Mouse (Mus musculus) lung, adult 2 months (tissue): Measurements from ENCODE around the gene Slc37a4. TPM values are rescaled to one million over a fixed set of nuclear protein-coding genes. Genes with fewer than 3 reads are reported as not detected.
"Not testable (repeated sequence)": the region's sequence is repeated elsewhere in the genome, so short reads cannot be mapped to it uniquely, and the experiment has no call there.

Experiments used
- DNase-seq: peaks from one replicate; pipeline ENCODE4 v3.0.0; 2022
- H3K4me1 ChIP-seq: fragments of 200-500 bp; 2 replicates; pipeline ENCODE4 v1.6.1; 2011; ENCODE audit warnings: low read length; ENCODE audit not compliant: control insufficient read depth, insufficient read depth
- H3K4me3 ChIP-seq: fragments of 200-500 bp; replicated peaks from 2 replicates; pipeline ENCODE3; 2011; ENCODE audit warnings: low read depth, mild to moderate bottlenecking, control low read depth, low read length; ENCODE audit errors: extremely low read depth
- CTCF ChIP-seq: fragments of 200-500 bp; IDR thresholded peaks from 2 replicates; pipeline ENCODE4 v1.5.1; 2011; ENCODE audit warnings: mild to moderate bottlenecking, low read length, control low read depth; ENCODE audit not compliant: insufficient read depth
- POLR2A ChIP-seq: fragments of 200-500 bp; IDR thresholded peaks from 2 replicates; pipeline ENCODE4 v1.6.1; 2011; ENCODE audit warnings: low read depth, mild to moderate bottlenecking, control low read depth, low read length, borderline replicate concordance; ENCODE audit errors: extremely low read depth
- whole genome bisulfite sequencing: fragments of 180-500 bp; shearing (Covaris S2); methylation state at CpG from one replicate; pipeline ENCODE4 v1.1.7; 2018; 5-methylcytosine and 5-hydroxymethylcytosine counted together
- polyA plus RNA-seq: library from polyadenylated mRNA; depleted of rRNA; stranded (reverse); fragments of >200 nt; gene quantifications from 2 replicates; pipeline ENCODE4 v1.2.3, GENCODE M21; 2012; rRNA removed

Slc37a4 gene
- polyA plus RNA-seq, 1 experiment = 29.8 TPM

- Histone ChIP-seq H3K4me1 (no peaks in the 10 kb centered on the region), H3K4me3 (no peak overlapping the region)
- 72% methylated on average over 4 of the region's 4 CpGs for WGBS
- DNase-seq = no peak
- TF ChIP-seq POLR2A (no peak), CTCF (no peak)
These were observed 26.9 kb downstream of the Slc37a4 start for GRCm38 (mm10) chr9:44423576-44423975.

- H3K4me1 ChIP-seq = no peaks in the 10 kb centered on the region
- TF ChIP-seq CTCF (no peak), POLR2A (no peak)
- H3K4me3 ChIP-seq = no peak overlapping the region
- WGBS = 44% methylated on average over 5 of the region's 5 CpGs
- no peak for DNase-seq
These were observed 36.0 kb downstream of the Slc37a4 start for GRCm38 (mm10) chr9:44432577-44433185.

GRCm38 (mm10) chr9:44435747-44436146, 39.1 kb downstream of the Slc37a4 start:
- no peak for DNase-seq
- Histone ChIP-seq H3K4me3 (no peak overlapping the region), H3K4me1 (no peaks in the 10 kb centered on the region)
- TF ChIP-seq POLR2A (no peak), CTCF (no peak)
- WGBS = 61% methylated on average over 6 of the region's 6 CpGs

- Histone ChIP-seq H3K4me3 (no peak within 1 kb of the TSS), H3K4me1 (no peaks in the 10 kb centered on the region)
- no peak for DNase-seq
- 67% methylated on average over 19 of the region's 19 CpGs for WGBS
- TF ChIP-seq CTCF = no peak
- no peak for TF ChIP-seq POLR2A
These were observed 44.3 kb downstream of the Slc37a4 start, which contains the start of gene Foxr1 for GRCm38 (mm10) chr9:44440961-44441360. Gene Foxr1 (minus strand): TSS chr9:44441136.

- H3K4me1 ChIP-seq, H3K4me3 ChIP-seq, DNase-seq: not testable (repeated sequence)
- WGBS = 85% methylated on average over 7 of the region's 7 CpGs
These were observed 47.9 kb downstream of the Slc37a4 start for GRCm38 (mm10) chr9:44444402-44445025.

GRCm38 (mm10) chr9:44450387-44450786, 53.7 kb downstream of the Slc37a4 start:
- DNase-seq = no peak
- Histone ChIP-seq H3K4me3 (no peak overlapping the region), H3K4me1 (no peaks in the 10 kb centered on the region)
- TF ChIP-seq CTCF (no peak), POLR2A (no peak)

Other genes starting within 250 kb of the Slc37a4 start
- 9.0 and 14.2 TPM in 2 replicates for gene Cbl, start 162.8 kb upstream of the Slc37a4 start, polyA plus RNA-seq
- gene Ccdc153, start 156.2 kb upstream of the Slc37a4 start, polyA plus RNA-seq = 13.8 and 26.9 TPM in 2 replicates
- 0.11 and 0.12 TPM in 2 replicates for gene Pdzd3, start 145.4 kb upstream of the Slc37a4 start, polyA plus RNA-seq
- 15.0 and 15.8 TPM in 2 replicates for gene Nlrx1, start 128.3 kb upstream of the Slc37a4 start, polyA plus RNA-seq
- 1.7 and 1.9 TPM in 2 replicates for gene Abcg4, start 108.2 kb upstream of the Slc37a4 start, polyA plus RNA-seq
- 16.9 and 21.3 TPM in 2 replicates for gene Hinfp, start 91.2 kb upstream of the Slc37a4 start, polyA plus RNA-seq
- gene C2cd2l, start 76.6 kb upstream of the Slc37a4 start, polyA plus RNA-seq = 77.9 and 88.0 TPM in 2 replicates
- 50.0 and 58.7 TPM in 2 replicates for gene Dpagt1, start 70.8 kb upstream of the Slc37a4 start, polyA plus RNA-seq
- 41.3 and 50.1 TPM in 2 replicates for gene H2afx, start 62.2 kb upstream of the Slc37a4 start, polyA plus RNA-seq
- 21.8 and 27.7 TPM in 2 replicates for gene Hmbs, start 52.6 kb upstream of the Slc37a4 start, polyA plus RNA-seq
- 21.6 and 30.2 TPM in 2 replicates for gene Vps11, start 35.2 kb upstream of the Slc37a4 start, polyA plus RNA-seq
- gene Hyou1, start 17.4 kb upstream of the Slc37a4 start, polyA plus RNA-seq = 43.2 and 49.6 TPM in 2 replicates
- 117 and 226 TPM in 2 replicates for gene Rps25, start 10.3 kb downstream of the Slc37a4 start, polyA plus RNA-seq
- gene Trappc4, start 10.7 kb downstream of the Slc37a4 start, polyA plus RNA-seq = 42.2 and 43.8 TPM in 2 replicates
- gene Ccdc84, start 21.7 kb downstream of the Slc37a4 start, polyA plus RNA-seq = 16.4 and 23.0 TPM in 2 replicates
- 0.16 TPM in 1 of 2 replicates, not detected in the other for gene Foxr1, start 44.3 kb downstream of the Slc37a4 start, polyA plus RNA-seq
- gene Upk2, start 58.1 kb downstream of the Slc37a4 start, polyA plus RNA-seq = 4.0 and 4.4 TPM in 2 replicates
- 69.0 and 70.7 TPM in 2 replicates for gene Bcl9l, start 86.0 kb downstream of the Slc37a4 start, polyA plus RNA-seq
- gene Cxcr5, start 165.0 kb downstream of the Slc37a4 start, polyA plus RNA-seq = 6.0 TPM in 2 replicates
- gene Ddx6, start 208.0 kb downstream of the Slc37a4 start, polyA plus RNA-seq = 17.4 and 24.2 TPM in 2 replicates